Mouse (Mus musculus) ovary, adult 2 months (tissue): ENCODE measurements around the gene Cage1. TPM values are rescaled to one million over a fixed set of nuclear protein-coding genes. Genes with fewer than 3 reads are reported as not detected.

Source experiments
- polyA plus RNA-seq: library from polyadenylated mRNA; depleted of rRNA; stranded (reverse); fragments of >200 nt; gene quantifications from 2 replicates; pipeline ENCODE4 v1.2.3, GENCODE M21; 2012; rRNA removed

Gene Cage1
- polyA plus RNA-seq = 0.17 and 0.28 TPM in 2 replicates

GRCm38 (mm10) chr13:38037044-38037687, at the start of gene Cage1:
TSS of gene Cage1 (minus strand) at chr13:38037069.

GRCm38 (mm10) chr13:38036343-38037043, 376 bp downstream of the Cage1 start, which contains the start of gene Riok1:
TSS of gene Riok1 (plus strand) at chr13:38036995.

GRCm38 (mm10) chr13:37993704-37994404, 43.0 kb downstream of the Cage1 start, which contains the start of gene Ssr1:
TSS of gene Ssr1 (minus strand) at chr13:37994217.

Other genes starting within 250 kb of the Cage1 start
- gene Ssr1, start 42.9 kb downstream of the Cage1 start, polyA plus RNA-seq = 6.2 and 7.7 TPM in 2 replicates
- 14.7 and 17.0 TPM in 2 replicates for gene Riok1, start 74 bp downstream of the Cage1 start, polyA plus RNA-seq
- gene Dsp, start 114.2 kb upstream of the Cage1 start, polyA plus RNA-seq = 7.4 and 7.8 TPM in 2 replicates
- 39.3 and 40.3 TPM in 2 replicates for gene Snrnp48, start 167.9 kb upstream of the Cage1 start, polyA plus RNA-seq